Mouse (Mus musculus): Measurements from ENCODE around the gene Cant1. TPM values are rescaled to one million over a fixed set of nuclear protein-coding genes. Genes with fewer than 3 reads are reported as not detected.
A peak's percentile ranks its signal among the peaks of the same experiment; 100 is the strongest.

Cant1 gene
- total RNA-seq, 2 experiments from 2014 or later = 7.3 to 23.9 TPM

DNA sequence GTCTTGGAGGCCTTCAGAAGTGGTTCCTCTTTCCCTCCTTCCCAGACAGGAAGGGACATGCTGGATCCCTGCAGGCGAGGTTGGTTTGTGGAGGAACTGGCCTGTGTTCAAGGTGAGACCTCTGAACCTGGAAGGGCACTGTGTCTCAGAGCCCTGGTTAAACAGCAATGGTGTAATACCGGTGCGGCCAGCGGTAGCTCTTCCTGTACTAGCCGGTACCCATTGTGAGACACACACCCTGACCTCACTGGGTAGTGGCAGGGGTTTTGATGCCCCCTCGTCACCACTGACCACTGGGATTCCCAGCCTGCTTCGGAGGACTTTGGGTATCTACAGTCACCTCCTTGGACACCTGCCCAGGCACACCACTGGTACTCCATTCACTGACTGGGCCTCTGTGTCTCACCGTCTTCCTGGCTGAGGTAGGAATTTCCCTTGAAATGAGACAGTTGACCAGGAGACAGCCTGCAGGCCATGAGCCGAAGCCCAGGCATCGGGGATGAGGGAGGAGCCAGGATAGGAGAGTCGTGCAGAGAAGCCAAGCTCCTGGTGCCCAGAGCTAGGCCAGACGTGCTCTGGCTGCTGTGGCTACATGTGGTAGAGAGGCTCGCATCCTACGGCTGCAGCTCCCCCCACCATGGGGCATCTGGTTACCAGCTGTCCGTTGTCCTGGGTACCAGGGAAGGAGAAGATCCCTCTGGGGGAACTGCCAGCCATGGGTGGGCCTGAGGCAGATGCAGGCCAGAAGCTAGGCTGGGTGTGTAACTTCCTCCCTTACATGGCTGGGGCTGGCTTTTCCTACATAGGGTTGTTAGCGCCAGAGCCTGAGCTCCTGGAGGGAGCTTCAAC is 12.4 kb upstream of the Cant1 start:
- ATAC-seq (replicated peaks; ENCODE audit: low FRiP score, low TSS enrichment, poor library complexity, severe bottlenecking) = no peak

DNA sequence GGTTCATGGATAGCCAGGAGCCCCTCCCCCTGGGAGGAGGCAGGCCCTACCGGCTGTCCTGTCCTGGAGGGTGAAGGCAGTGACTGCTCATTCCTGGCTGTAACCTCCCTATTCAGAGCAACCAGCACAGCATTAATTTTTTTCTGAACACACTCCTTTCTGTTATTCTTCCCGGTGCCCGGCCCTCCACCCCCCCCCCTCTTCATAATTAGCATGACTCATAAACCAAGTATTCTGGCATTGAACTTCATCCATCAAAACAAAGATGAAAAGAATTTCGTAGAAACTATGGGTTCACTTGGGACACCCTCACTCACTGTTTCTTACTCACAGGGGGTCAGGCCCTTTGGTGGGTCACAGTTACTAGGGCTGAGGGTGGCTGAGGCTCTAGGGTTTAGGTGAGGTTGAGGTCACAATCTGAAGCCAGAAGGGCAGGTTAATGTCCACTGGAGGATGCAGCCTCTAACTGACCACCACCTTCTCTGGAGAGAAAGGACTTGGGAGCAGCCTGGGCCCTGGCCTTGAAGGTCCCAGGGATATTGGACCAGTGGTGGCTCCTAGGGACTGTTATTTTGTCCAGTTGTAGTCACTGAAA is 11.5 kb upstream of the Cant1 start:
- no peak for ATAC-seq (replicated peaks; ENCODE audit: low FRiP score, low TSS enrichment, poor library complexity, severe bottlenecking)

DNA sequence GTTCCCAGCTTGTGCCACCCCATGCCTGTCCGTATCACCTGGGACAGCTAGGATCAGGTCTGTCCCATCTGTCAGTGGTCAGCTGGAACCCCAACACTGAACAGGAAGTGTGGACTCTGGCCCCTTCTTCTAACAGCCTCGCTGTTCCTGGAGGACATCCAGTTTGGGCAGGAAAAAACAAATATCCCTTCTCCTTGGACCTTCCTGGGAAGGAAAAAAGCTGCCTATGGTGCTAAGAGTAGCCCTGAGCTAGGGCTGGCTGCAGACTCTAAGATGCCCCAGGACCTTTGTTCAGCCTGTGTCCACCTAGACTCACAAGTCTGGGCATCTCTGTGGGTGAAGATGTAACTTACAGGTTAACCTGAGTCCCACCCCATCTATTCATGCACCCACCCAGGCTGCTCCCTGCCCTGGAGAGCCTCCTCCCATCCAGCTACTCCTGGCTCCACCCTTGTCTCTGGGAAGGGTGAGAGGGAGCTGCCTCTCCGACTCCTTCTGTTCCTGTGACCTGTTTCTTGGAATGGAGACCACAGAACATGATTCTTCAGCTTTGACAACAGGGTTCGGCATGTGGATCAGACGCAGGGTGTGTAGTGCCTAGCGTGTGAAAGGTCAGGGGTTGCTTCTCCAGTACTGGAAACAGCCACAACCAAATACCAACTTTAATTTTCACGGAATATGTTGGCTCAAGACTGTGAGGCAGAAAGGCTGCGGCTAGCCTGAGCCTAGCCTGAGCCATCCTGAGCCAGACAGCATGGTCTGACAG is 10.2 kb upstream of the Cant1 start:
- no peak for ATAC-seq (replicated peaks; ENCODE audit: low FRiP score, low TSS enrichment, poor library complexity, severe bottlenecking)

DNA sequence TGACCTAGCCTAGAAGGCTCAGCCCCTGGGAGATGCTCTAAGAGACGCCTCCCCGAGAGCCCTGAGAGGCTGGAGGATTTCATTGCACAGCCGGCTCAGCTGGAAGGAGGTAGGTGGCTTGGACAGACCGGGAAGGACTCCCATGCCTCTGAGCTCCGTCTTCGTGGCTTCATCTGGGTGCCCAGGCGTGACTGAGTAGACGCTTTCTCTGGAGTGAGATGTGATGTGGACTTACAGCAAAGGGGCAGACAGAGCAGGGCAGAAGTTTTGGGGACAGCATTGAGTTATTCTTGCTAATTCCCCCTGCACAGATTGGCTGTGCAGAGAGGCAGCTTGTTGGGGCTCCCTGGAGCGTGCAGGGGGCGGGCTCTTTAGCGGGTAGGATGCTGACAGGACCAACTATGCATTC is 9.6 kb upstream of the Cant1 start:
- ATAC-seq (replicated peaks; ENCODE audit: low FRiP score, low TSS enrichment, poor library complexity, severe bottlenecking) = no peak

DNA sequence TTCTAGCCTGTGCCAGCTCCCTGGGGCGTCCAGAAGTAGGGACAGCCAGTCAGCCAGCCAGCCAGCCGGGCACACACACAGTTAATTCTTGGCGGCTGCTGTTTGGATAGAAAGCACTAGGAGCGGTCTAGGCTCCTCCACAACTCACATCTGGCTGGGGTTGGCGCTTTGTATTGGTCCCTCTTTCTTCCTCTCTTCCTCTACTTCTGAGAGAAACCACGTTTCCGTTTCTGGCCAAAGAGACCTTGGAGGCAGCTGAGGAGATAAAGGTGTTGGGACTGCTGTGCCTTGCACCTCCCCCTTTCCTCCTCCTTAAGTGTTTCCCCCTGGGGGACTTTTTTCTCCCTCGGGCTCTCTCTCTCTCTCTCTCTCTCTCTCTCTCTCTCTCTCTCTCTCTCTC is 9.1 kb upstream of the Cant1 start, which contains the start of gene C1qtnf1:
C1qtnf1 (plus strand) TSS at position 218 of the 400 bp plus-strand sequence.
- ATAC-seq (replicated peaks; ENCODE audit: low FRiP score, low TSS enrichment, poor library complexity, severe bottlenecking) = no peak

DNA sequence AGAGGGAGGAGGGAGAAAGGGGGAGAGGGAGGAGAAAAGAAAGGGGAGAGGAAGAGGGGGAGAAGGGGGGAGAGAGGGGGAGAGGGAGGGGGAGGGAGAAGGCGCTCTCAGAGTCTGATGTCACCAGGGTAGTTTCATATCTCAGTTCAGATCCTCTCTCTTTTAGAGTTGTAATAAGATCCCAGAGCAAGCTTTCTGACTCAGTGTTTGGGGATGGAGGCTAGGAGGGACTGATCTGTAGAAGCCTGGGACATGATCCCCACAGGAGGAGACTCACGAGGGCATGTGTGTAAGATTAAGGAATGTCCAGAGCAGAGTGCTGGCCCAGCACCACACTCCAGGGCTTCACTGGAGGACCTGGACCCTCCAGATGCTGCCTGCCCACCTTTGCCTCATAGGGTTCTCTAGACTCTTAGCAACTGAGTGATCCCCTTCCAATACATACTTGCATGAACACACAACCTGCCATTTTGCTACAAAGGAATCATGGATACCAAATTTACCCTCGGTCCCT is 8.4 kb upstream of the Cant1 start:
- ATAC-seq (replicated peaks; ENCODE audit: low FRiP score, low TSS enrichment, poor library complexity, severe bottlenecking) = no peak

DNA sequence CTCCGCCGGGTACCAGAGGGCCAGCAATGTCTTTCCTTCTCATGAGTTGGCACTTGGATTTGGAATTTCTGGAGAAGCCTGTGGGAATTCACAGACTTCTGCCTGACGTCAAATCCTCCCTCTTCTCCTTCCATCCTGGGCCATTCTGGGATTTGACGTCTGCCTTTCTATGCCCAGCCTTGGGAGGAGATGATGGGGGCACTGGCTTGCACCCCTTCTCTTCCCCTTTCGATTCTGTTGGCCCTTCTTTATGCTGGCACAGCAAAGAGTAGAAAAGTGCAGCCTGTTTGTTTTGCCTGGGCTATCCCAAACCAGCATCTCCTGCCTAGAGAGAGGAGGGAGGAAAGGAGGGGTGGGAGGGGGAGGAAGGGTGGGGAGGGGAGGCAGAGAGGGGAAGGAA is 7.9 kb upstream of the Cant1 start:
- no peak for ATAC-seq (replicated peaks; ENCODE audit: low FRiP score, low TSS enrichment, poor library complexity, severe bottlenecking)

DNA sequence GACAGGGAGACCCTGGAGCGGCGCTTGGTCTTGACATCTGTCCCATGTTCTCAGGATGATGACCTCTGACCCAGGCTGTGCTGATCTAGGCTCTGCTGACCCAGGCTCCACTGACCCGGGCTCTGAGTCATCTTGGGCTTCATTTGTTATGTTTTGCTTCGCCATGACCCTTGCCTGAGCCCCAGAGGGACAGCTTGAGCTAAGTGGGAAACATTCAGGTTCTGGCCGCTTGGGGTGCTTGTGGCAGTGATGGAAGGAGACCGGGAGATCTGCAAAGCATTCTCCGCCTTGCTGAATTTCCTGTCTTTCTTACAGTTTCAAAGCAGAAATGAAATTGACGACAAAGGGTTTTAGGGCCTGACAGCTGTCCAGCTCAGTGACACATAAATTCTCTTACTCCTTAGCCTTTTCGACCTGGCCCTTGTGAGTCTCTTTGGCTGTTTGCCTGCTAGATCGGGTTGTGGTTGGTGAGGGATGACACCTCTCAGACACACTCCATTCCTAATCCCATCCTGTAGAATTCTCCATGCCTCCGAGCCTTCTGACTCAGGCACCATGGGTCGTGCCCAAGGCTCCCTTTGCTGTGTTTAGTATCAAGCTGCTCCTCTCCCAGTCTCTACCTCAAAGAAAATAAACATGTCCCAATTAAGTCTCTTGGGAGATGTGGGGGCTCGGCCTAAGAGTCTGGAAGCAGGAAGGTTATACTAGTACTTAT is 5.9 kb upstream of the Cant1 start:
- no peak for ATAC-seq (replicated peaks; ENCODE audit: low FRiP score, low TSS enrichment, poor library complexity, severe bottlenecking)

DNA sequence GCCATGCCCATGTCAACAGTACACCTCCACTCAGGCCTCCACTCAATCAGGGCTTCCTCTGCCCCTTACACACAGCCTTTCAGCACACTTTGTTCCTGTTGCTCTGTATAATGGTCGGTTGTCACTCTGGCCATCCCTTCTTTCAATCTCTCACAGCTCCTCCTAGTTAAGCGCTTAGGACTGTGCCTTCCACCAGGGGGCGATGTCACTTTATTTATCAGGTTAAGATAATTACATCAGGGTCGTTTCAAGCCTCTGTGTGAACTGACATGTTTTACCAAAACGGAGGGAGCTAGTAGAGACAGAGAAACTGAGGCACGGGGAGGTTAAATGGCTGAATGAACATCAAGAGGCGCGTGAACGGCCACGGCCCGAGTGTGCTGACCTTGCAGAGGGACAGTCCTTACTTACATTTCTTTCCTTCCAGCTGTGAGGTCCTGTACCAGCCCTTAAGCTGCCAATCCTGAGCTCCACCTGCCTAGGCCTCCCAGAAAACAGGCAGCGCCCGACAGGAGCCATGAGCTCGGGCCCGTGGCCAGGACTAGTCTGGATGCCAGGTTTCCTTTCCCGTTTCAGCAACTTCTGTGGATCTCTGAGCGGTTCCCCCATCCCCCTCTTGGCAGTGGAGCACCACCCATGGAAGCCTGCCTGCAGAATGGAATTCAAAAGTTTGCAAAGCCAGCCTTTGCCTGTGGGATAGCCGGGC is 4.5 kb upstream of the Cant1 start:
- ATAC-seq (replicated peaks; ENCODE audit: low FRiP score, low TSS enrichment, poor library complexity, severe bottlenecking) = 0 out of 2 replicates have a peak, but pooled peaks have one; percentile 34

DNA sequence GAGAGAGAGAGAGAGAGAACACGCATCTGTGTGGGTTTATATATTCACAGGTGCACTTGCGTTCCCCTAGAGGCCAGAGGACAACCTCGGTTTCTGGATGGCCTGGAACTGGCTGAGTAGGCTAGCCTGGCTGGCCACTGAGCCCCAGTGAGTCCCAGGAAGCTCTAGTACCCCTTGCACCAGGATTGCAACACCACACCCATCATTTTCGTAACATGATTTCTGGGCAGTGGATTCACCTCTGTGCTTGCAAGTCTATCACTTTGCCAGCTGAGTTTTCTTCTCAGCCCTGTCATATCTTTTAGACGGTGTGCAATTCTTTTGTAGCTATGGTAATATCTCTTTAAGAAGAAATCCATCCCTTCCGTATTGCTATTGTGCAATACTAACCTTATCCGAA is 1.4 kb upstream of the Cant1 start:
- ATAC-seq (replicated peaks; ENCODE audit: low FRiP score, low TSS enrichment, poor library complexity, severe bottlenecking) = no peak

DNA sequence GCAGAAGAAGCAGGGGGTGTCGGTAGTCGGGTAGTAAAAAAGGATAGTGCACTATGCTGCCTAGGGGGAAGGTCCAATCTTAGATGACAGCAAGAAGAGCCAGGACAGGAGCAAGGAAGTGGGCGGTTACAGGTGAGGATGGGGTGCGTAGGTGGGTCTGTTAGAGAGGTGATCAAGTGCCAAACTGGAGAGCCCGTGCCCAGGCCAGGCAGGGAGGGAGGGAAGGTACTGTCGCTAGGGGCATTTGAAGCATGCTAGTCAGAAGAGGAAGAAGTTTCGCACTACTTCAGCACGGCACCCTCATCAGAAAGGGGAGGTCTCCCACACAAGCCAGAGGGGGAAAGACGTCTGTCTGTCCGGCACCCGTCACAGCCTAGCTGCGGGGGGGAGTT is 448 bp downstream of the Cant1 start:
- ATAC-seq (replicated peaks; ENCODE audit: low FRiP score, low TSS enrichment, poor library complexity, severe bottlenecking) = peak; percentile 16

DNA sequence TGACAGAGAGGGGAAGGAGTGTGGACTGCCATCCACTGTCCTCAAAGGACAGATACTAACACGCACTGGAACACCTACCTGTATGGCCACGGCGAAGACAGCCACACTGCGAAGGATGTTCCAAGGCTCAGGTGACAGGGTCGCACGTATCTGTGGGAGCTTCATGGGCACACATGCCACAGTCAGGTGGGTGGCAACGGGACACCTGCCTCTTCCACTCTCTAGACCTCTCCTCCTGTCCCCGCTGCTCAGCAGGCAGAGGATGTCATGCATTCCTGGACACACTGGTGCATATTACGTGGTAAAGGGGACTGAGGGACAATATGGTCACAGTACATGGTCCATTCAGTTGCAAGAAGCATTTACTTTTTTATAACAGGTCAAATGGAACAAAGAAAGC is 1.4 kb downstream of the Cant1 start:
- no peak for ATAC-seq (replicated peaks; ENCODE audit: low FRiP score, low TSS enrichment, poor library complexity, severe bottlenecking)

DNA sequence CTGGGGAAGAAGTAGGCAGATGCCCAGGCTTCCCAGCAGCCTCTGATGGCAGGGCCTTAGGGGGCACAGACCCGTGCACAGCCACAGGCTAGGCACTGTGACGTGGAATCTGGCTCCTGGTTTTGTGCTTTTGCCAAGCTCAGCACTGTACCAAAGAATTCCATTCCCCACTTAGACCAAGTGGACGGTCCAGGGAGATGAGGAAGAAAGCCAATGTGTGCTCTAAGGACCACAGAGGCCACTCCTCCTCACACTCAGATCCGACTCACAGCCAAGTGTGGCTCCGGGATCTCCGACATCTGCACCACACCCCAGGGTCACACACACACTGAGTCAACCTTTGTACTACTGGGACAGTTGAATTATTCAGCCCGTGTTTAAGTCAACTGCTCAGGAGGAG is 2.8 kb downstream of the Cant1 start:
- no peak for ATAC-seq (replicated peaks; ENCODE audit: low FRiP score, low TSS enrichment, poor library complexity, severe bottlenecking)

DNA sequence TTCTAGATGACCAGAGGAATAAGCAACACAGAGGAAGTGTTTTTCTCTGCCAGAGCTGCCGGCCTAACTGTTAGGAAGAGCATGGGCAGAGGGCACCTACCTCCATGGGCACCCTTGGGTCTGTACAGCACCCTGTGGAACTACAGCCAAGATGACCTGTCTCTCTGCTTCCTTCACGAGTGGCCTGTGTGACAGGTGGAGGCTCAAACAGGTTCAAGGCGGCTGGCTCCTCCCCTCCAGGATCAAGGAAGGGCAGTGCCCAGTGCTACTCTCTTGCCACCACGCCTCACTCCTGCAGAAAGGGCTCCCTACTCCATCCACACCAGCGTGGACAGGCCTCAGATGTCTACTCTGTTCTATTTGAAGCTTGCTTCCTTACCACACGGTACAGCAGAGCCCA is 3.3 kb downstream of the Cant1 start:
- no peak for ATAC-seq (replicated peaks; ENCODE audit: low FRiP score, low TSS enrichment, poor library complexity, severe bottlenecking)

DNA sequence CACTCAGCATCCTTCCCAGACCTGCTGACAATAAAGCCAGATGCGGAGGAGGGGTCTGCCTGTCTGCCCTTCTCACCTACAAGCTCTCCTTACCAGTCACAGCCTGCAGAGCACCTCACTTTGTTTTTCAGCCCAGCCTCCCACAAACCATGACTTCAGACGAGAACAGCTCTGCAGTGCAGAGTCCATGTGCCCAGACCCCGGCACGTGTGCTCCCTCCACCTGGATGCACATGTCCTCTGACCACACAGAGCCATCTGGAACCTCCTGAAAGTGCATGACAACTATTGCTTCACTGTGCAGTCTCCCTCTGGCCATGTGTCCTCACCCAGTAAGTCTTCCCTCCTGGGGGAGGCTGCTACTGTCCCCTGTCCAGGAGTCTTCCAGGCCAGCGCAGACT is 4.6 kb downstream of the Cant1 start:
- ATAC-seq (replicated peaks; ENCODE audit: low FRiP score, low TSS enrichment, poor library complexity, severe bottlenecking) = no peak

DNA sequence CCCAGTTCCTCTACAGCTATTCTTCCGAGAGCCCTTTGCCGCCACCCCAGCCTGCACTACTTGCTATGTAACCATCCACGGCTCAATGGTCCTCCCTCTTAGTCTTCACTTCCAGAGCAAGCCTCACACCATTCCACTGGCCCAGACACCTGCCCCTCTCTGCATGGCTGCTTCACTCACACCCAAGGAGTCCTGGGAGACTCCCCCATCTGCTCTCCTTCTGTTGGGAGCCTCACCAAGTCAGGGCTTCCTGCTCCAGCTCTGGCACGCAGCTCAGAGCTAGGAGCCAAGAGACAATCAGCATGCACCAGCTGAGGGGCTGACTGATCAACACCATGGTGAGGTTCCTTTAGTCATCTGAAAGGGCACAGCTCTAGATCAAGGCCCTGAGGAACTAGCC is 5.8 kb downstream of the Cant1 start:
- no peak for ATAC-seq (replicated peaks; ENCODE audit: low FRiP score, low TSS enrichment, poor library complexity, severe bottlenecking)

DNA sequence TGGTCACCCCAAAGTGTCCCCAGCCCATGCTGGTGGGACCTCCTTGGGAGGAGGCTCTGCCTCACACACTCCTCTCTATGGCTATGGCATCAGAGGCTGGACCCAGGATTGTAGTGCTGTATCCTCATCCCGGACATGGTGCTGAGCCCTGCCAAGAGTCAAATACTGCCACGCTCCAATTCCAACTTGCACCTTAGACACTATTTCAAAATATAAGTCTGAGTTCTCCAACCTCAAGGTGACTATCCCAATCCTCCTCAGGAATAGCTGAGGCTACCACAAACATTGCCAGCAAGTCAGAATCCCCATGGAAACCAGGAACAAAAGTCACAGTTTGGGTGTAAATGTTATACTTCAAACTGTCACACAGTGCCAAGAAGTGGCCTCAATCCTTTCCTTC is 6.3 kb downstream of the Cant1 start:
- no peak for ATAC-seq (replicated peaks; ENCODE audit: low FRiP score, low TSS enrichment, poor library complexity, severe bottlenecking)

DNA sequence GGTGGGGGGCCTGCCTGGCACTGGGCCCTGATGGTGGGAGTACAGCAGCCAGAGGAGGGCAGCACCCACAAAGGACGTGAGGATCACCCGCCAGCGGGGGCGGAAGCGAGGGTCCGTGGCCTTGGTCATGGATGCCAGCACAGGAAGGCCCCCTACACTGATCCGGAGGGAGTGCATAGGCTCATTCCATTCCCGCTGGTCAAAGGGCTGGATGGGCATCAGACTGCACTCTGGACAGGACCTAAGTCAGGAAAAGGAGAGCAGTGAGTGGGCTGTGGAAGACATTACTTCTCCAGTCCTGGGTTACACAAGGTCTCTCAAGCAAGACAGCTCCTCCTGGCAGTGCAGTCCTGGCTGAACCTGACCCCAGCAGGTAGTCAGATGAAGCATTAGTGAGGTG is 7.6 kb downstream of the Cant1 start:
- ATAC-seq (replicated peaks; ENCODE audit: low FRiP score, low TSS enrichment, poor library complexity, severe bottlenecking) = no peak

DNA sequence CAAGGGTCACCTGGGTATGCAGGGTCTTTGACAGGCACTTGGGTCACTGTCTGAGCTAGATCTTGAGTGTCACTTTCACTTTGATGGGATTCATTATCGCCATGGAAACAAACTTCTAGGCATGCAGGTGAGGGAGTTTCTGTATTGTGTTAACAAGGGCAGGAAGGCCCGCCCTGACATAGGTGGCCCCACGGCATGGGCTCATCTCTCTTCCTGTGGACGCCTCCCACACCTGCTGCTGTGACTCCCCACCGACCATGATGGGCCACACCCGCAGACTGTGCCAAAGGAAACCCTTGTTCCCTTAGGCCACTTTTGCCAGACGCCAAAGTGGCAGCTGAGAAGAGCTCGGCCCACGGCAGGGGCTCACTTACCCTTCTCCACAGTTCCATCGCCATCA is 8.4 kb downstream of the Cant1 start:
- no peak for ATAC-seq (replicated peaks; ENCODE audit: low FRiP score, low TSS enrichment, poor library complexity, severe bottlenecking)
